ENCODE assay signal across 23 mouse cellular contexts in the genomic region with DNA sequence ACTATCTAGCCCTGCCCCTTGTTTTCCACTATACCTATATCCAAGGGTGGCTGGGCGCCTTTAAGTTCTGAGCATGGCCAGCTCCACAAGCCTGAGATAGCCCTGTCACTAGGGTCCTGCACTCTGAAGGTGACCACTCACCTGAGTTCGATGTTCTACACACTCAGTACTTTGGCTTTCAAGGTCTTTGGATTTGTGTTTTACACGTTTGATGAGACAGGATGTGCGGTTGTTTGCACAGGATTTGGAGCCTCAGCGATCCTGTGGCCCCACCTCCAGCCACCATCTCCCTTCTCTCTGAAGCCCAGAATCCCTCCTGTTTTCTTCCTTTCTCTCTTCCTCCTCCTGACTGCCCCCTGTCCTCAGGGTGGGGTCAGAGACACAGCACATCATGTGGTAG.
"Had no signal": no experiment of that assay in that cellular context is flagged by ENCODE, and none has a peak within 500 bp of the region (broad histone marks: within the 10 kb centered on the region; RNA-seq: fewer than 3 reads in every experiment).

No protein-coding gene starts in this region.

- H3K27ac ChIP-seq: gastrocnemius, adult 2 months; hindbrain, embryonic 14.5 days; intestine, embryonic 15.5 days; layer of hippocampus, adult 2 months; left cerebral cortex, adult 2 months; limb, embryonic 10.5 days; limb, embryonic 12.5 days; liver, embryonic 13.5 days; liver, embryonic 15.5 days had no signal

- ATAC-seq: hindbrain, embryonic 16.5 days; inflammation-experienced regulatory T-cells, adult 6 months; intestine, embryonic 15.5 days; intestine, postnatal 0 days had no signal

- H3K36me3 ChIP-seq: heart, embryonic 12.5 days; intestine, embryonic 15.5 days; limb, embryonic 10.5 days; limb, embryonic 12.5 days; liver, embryonic 13.5 days; liver, embryonic 15.5 days had no signal

- H3K9ac ChIP-seq: heart, embryonic 12.5 days; hindbrain, embryonic 14.5 days; intestine, embryonic 15.5 days; limb, embryonic 12.5 days; liver, embryonic 13.5 days; liver, embryonic 15.5 days had no signal

- H3K4me3 ChIP-seq: gastrocnemius, adult 2 months; heart, embryonic 12.5 days; intestine, embryonic 15.5 days; layer of hippocampus, adult 2 months; left cerebral cortex, adult 2 months; limb, embryonic 10.5 days; limb, embryonic 12.5 days; liver, embryonic 13.5 days; liver, embryonic 15.5 days had no signal

- DNase-seq: gastrocnemius, adult 2 months; gastrocnemius, postnatal 14 days; gastrocnemius, postnatal 36 days; heart, adult 18-20 months; heart, postnatal 10 days; kidney, adult 18-20 months; kidney, adult 8-10 months; kidney, postnatal 10 days; kidney, postnatal 25 days; kidney, postnatal 4 days; liver; liver, embryonic 13.5 days had no signal

- H3K27me3 ChIP-seq: heart, embryonic 12.5 days; intestine, embryonic 15.5 days; limb, embryonic 12.5 days; liver, embryonic 13.5 days; liver, embryonic 15.5 days had no signal
